Mouse (Mus musculus): ENCODE data around the gene Scn4b.

The Scn4b gene

GRCm38 (mm10) chr9:45125211-45125610, 13.0 kb upstream of the Scn4b start:
- CTCF ChIA-PET, result no interaction called here

GRCm38 (mm10) chr9:45126941-45127340, 11.3 kb upstream of the Scn4b start:
- CTCF ChIA-PET, result no interaction called here

GRCm38 (mm10) chr9:45130119-45130518, 8.1 kb upstream of the Scn4b start:
- CTCF ChIA-PET, result no interaction called here

GRCm38 (mm10) chr9:45133484-45134310, 4.5 kb upstream of the Scn4b start:
- CTCF ChIA-PET, result interaction anchor here (1.4 to 5.1 kb wide), 2 partner anchors 13 to 111 kb away, joined by 3 to 38 read pairs; no protein-coding TSS in a partner anchor

GRCm38 (mm10) chr9:45136442-45137169, 1.6 kb upstream of the Scn4b start:
- CTCF ChIA-PET, result interaction anchor here (0.6 to 5.1 kb wide), 5 partner anchors 16 to 306 kb away, joined by 3 to 38 read pairs (median 4); no protein-coding TSS in a partner anchor

GRCm38 (mm10) chr9:45139082-45139481, 887 bp downstream of the Scn4b start:
- CTCF ChIA-PET, result no interaction called here

- CTCF ChIA-PET, result interaction anchor here (0.9 kb wide), 1 partner anchor 118 kb away, joined by 4 read pairs; no protein-coding TSS in a partner anchor
Measured at GRCm38 (mm10) chr9:45140945-45141344, 2.8 kb downstream of the Scn4b start.

GRCm38 (mm10) chr9:45142686-45143085, 4.5 kb downstream of the Scn4b start:
- CTCF ChIA-PET, result no interaction called here

GRCm38 (mm10) chr9:45145533-45146266, 7.5 kb downstream of the Scn4b start:
- CTCF ChIA-PET, result interaction anchor here (0.7 to 1.6 kb wide), 7 partner anchors 10 to 267 kb away, joined by 3 to 10 read pairs (median 5); no protein-coding TSS in a partner anchor

- CTCF ChIA-PET, result interaction anchor here (1.0 to 1.6 kb wide), 4 partner anchors 24 to 125 kb away, joined by 4 to 10 read pairs (median 6); no protein-coding TSS in a partner anchor
Measured at GRCm38 (mm10) chr9:45146267-45146597, 8.0 kb downstream of the Scn4b start.

GRCm38 (mm10) chr9:45150933-45151332, 12.7 kb downstream of the Scn4b start:
- CTCF ChIA-PET, result interaction anchor here (0.6 kb wide), 1 partner anchor 127 kb away, joined by 3 read pairs; no protein-coding TSS in a partner anchor

- CTCF ChIA-PET, result interaction anchor here (0.6 kb wide), 1 partner anchor 198 kb away, joined by 3 read pairs; no protein-coding TSS in a partner anchor
Measured at GRCm38 (mm10) chr9:45153361-45153760, 15.2 kb downstream of the Scn4b start.

GRCm38 (mm10) chr9:45167903-45168302, 29.7 kb downstream of the Scn4b start:
- CTCF ChIA-PET, result interaction anchor here (0.7 kb wide), 1 partner anchor 125 kb away, joined by 22 read pairs; no protein-coding TSS in a partner anchor

- CTCF ChIA-PET, result interaction anchor here (0.5 kb wide), 1 partner anchor 25 kb away, joined by 3 read pairs; no protein-coding TSS in a partner anchor
Measured at GRCm38 (mm10) chr9:45170150-45170549, 32.0 kb downstream of the Scn4b start.

- CTCF ChIA-PET, result no interaction called here
Measured at GRCm38 (mm10) chr9:45171073-45171610, 32.9 kb downstream of the Scn4b start.

- CTCF ChIA-PET, result no interaction called here
Measured at GRCm38 (mm10) chr9:45173475-45173874, 35.3 kb downstream of the Scn4b start.

GRCm38 (mm10) chr9:45179282-45179681, 41.1 kb downstream of the Scn4b start:
- CTCF ChIA-PET, result no interaction called here

- CTCF ChIA-PET, result no interaction called here
Measured at GRCm38 (mm10) chr9:45181770-45182169, 43.6 kb downstream of the Scn4b start, which contains the start of gene BC049352. TSS of gene BC049352 (plus strand) at chr9:45182007.

GRCm38 (mm10) chr9:45182521-45182920, 44.3 kb downstream of the Scn4b start:
- CTCF ChIA-PET, result no interaction called here

- CTCF ChIA-PET, result no interaction called here
Measured at GRCm38 (mm10) chr9:45183266-45183665, 45.1 kb downstream of the Scn4b start.

- CTCF ChIA-PET, result no interaction called here
Measured at GRCm38 (mm10) chr9:45185250-45185649, 47.1 kb downstream of the Scn4b start.

Data from spleen, embryonic (tissue).